Mouse (Mus musculus): ENCODE measurements around the gene Adam12.

Gene Adam12

DNA sequence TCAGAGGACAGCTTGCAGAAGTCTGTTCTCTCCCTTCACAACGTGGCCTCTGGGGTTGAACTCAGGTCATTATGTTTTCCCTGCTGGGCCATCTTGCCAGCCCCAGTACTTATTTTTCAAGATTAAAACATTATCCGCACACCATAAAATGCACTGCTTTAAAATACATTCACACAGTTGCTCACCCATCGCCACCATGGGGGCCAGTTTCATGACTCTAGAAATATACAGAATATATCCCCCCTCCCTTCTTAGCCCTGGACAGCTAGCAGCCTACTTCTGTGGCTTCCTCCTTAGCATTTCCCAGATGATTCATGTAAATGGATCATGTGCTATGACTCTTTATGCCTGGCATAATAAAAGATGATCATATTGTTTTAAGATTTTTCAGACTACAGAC lies 355.8 kb downstream of the Adam12 start:
- DNase-seq (ENCODE audit: low spot score in 2 of 2): no peak

GRCm38 (mm10) chr7:133872701-133873100 lies 359.2 kb downstream of the Adam12 start:
- no peak for DNase-seq (ENCODE audit: low spot score in 2 of 2)

DNA sequence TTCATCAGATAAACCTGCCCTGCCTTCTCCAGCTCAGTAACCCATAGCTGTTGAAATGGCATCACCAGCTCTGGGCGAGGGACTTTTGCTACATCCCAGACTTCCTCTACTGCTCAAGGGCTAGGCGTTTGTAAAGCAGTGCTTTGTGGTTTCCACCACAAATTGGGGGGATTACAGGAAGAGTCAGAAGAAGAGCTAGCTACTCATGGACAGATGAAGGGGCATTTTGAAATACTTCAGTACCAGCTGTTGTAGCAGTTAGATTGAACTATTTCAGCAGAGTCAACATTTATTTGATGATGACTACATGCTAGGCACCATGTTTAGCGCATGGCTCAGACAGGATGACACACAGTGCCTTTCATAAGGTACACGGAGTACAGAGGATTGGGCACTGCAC lies 361.7 kb downstream of the Adam12 start:
- DNase-seq (ENCODE audit: low spot score in 2 of 2): no peak

DNA sequence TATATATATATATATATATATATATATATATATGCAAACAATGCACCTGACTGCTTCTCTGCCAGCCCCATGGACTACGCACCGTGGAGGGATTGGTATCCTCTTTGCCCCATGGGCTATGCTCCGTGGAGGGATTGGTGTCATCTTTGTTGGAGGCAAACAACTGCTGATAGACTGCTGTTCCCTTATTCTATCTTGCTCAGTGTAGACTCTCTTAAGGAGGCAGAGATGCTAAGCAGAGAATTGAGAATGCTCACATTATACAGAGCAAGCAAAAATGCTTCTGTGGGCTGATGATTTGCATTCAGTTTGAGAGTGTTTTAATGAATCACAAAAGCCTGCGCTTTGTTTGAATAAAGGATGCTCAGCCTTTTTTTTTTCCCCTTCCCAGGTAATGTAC lies 368.3 kb downstream of the Adam12 start:
- no peak for DNase-seq (ENCODE audit: low spot score in 2 of 2)

GRCm38 (mm10) chr7:133863151-133863550 lies 368.8 kb downstream of the Adam12 start:
- no peak for DNase-seq (ENCODE audit: low spot score in 2 of 2)

GRCm38 (mm10) chr7:133862723-133863122 lies 369.2 kb downstream of the Adam12 start:
- DNase-seq (ENCODE audit: low spot score in 2 of 2): no peak

DNA sequence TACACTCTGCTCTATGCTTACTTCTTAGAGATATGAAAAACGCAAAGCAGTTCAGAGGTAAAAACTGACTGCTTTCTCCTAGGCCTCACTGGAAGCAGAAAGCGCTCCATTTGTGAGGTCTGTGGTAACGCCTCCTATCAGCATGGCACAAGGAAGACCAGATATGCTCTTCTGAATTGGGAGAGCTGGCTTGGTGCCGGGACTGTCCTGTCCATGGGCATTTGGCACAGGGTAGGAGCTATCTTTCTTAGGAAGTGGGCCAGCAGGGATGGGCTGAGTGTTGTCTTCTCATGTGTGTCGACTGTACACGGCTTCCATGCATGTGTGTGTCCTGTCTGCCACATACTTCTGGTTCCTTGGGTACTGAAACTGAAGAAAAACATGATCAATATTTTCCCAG lies 369.7 kb downstream of the Adam12 start:
- no peak for DNase-seq (ENCODE audit: low spot score in 2 of 2)

DNA sequence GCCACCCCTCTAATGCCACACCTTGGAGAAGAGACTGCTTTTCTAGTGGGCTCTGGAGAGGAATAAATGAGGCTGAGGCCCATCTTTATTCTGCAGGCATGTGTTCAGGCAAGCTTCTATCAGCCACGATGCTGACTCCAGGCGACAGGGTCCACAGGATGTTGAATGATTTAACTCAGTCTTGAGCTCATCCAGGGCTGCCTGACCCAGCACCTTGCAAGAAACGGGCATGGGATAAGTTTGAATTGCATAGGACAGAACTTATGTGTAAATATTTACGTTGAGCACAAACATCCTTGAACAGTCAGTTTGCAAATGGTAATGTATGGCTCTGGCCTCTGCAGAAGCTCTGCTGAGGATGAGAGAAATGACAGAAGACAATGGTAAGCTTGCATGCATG lies 372.4 kb downstream of the Adam12 start:
- no peak for DNase-seq (ENCODE audit: low spot score in 2 of 2)

GRCm38 (mm10) chr7:133858506-133858905 lies 373.4 kb downstream of the Adam12 start:
- peak in 1 of 2 experiments; percentile 35 for DNase-seq (ENCODE audit: low spot score in 2 of 2)

GRCm38 (mm10) chr7:133856278-133856677 lies 375.7 kb downstream of the Adam12 start:
- peak; percentile 83 to 89 for DNase-seq (ENCODE audit: low spot score in 2 of 2)

DNA sequence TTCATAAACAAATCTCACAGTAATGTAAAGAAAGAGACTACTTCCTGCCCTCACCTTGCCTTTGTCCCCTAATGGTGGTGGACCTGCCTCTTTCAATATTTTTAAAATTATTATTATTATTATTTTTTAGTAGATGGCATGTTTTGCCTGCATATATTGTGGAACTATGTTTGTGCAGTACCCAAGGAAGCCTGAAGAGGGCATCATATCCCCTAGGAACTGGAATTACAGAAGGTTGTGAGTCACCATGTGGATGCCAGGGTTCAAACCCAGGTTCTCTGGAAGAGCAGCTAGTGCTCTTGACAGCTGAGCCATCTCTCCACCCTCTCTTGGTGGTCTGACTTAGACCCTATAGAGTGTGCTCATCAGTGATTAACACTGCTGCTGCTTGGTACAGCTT lies 381.2 kb downstream of the Adam12 start:
- no peak for DNase-seq (ENCODE audit: low spot score in 2 of 2)

DNA sequence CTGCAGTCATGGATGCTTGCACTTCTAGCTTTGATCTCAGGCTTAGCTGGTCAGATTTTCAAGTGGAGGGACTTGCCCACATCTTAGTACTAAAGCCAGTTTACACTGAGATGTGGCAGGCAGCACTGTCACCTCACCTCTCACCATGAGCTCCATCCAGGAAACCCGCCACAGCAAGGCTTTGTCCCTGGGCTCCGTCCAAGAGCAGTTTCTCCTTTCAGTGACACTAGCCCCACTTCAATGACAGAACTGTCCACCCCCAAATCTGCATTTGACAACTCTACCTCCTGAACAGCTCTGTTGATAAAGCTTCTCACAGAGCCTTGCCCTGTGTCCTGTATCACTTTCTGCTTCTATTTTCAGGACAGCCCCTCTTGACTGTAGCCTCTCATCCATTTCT lies 383.8 kb downstream of the Adam12 start:
- no peak for DNase-seq (ENCODE audit: low spot score in 2 of 2)

- DNase-seq (ENCODE audit: low spot score in 2 of 2): no peak
These were observed 384.8 kb downstream of the Adam12 start for GRCm38 (mm10) chr7:133847175-133847574.

- DNase-seq (ENCODE audit: low spot score in 2 of 2): no peak
These were observed 389.9 kb downstream of the Adam12 start for GRCm38 (mm10) chr7:133842079-133842478.

GRCm38 (mm10) chr7:133839546-133839945 lies 392.4 kb downstream of the Adam12 start:
- peak; percentile 84 to 85 for DNase-seq (ENCODE audit: low spot score in 2 of 2)

Data from right cerebral cortex, postnatal 10 days (tissue).